Mouse (Mus musculus) neural tube, embryonic 11.5 days (tissue): ENCODE results near the gene Ipcef1. TPM values are rescaled to one million over a fixed set of nuclear protein-coding genes. Genes with fewer than 3 reads are reported as not detected.

ENCODE experiments used
- ATAC-seq: fragments of 200-750 bp; cut with Nextera tagmentation; 2 replicates; pipeline ENCODE4 v1.8.0; 2017; ENCODE audit warnings: moderate number of reproducible peaks, mild to moderate bottlenecking, moderate TSS enrichment, moderate library complexity; ENCODE audit not compliant: insufficient read depth, low FRiP score, low TSS enrichment
- DNase-seq: peaks from one replicate; pipeline ENCODE4 v3.0.0-alpha.2; 2015; ENCODE audit warnings: low spot score
- H3K27ac ChIP-seq: fragments of 300-500 bp; sonication (generic); 2 replicates; pipeline ENCODE4 v1.5.1; 2014; ENCODE audit warnings: low read depth, mild to moderate bottlenecking, low read length
- H3K27me3 ChIP-seq: fragments of 300-500 bp; sonication (generic); 2 replicates; pipeline ENCODE4 v1.6.1; 2014; ENCODE audit warnings: mild to moderate bottlenecking, low read length, mixed read lengths; ENCODE audit not compliant: control insufficient read depth, insufficient read depth
- H3K36me3 ChIP-seq: fragments of 300-500 bp; sonication (generic); 2 replicates; pipeline ENCODE4 v1.6.1; 2014; ENCODE audit warnings: mild to moderate bottlenecking, low read length, moderate library complexity, mixed read lengths; ENCODE audit not compliant: control insufficient read depth, insufficient read depth
- H3K4me1 ChIP-seq: fragments of 300-500 bp; sonication (generic); 2 replicates; pipeline ENCODE4 v1.6.1; 2014; ENCODE audit warnings: low read length, mixed read lengths; ENCODE audit not compliant: control insufficient read depth, insufficient read depth
- H3K4me2 ChIP-seq: fragments of 300-500 bp; sonication (generic); 2 replicates; pipeline ENCODE4 v1.6.1; 2014; ENCODE audit warnings: low read depth, mild to moderate bottlenecking, moderate library complexity
- H3K4me3 ChIP-seq: fragments of 300-500 bp; sonication (generic); 2 replicates; pipeline ENCODE4 v1.5.1; 2014; ENCODE audit warnings: low read depth, low read length
- H3K9ac ChIP-seq: fragments of 300-500 bp; sonication (generic); 2 replicates; pipeline ENCODE4 v1.6.1; 2014; ENCODE audit warnings: mild to moderate bottlenecking, low read length
- H3K9me3 ChIP-seq: fragments of 300-500 bp; sonication (generic); 2 replicates; pipeline ENCODE4 v1.6.1; 2016; ENCODE audit warnings: low read length; ENCODE audit not compliant: control insufficient read depth
- WGBS: fragments of 180-500 bp; shearing (Covaris S2); extraction: QIAGEN DNeasy Blood & Tissue Kit; methylation state at CpG from one replicate; pipeline ENCODE4 v1.1.7; 2014; 5-methylcytosine and 5-hydroxymethylcytosine counted together
- polyA plus RNA-seq: library from polyadenylated mRNA; unstranded; fragments of >200 nt; fragmentation: Nextera tagmentation; extraction: Ambion mirVana; gene quantifications from 2 replicates; pipeline ENCODE4 v1.2.1, GENCODE M21; 2014

Gene Ipcef1
- polyA plus RNA-seq, 1 experiment from 2014 or later = 0.09 TPM

- Histone ChIP-seq H3K4me3 (no peak overlapping the region), H3K9ac (no peak overlapping the region), H3K27me3 (no peaks in the 10 kb centered on the region), H3K4me2 (no peak overlapping the region), H3K27ac (no peak overlapping the region), H3K4me1 (no peaks in the 10 kb centered on the region), H3K9me3 (no peaks in the 10 kb centered on the region), H3K36me3 (no peaks in the 10 kb centered on the region)
- ATAC-seq (no peak), DNase-seq (no peak)
- WGBS = 69% methylated on average over 2 of the region's 2 CpGs
These were observed 121.4 kb downstream of the Ipcef1 start for GRCm38 (mm10) chr10:6930889-6931288.

GRCm38 (mm10) chr10:6930398-6930797 lies 121.9 kb downstream of the Ipcef1 start:
- Histone ChIP-seq H3K4me2 (no peak overlapping the region), H3K36me3 (no peaks in the 10 kb centered on the region), H3K27me3 (no peaks in the 10 kb centered on the region), H3K27ac (no peak overlapping the region), H3K4me3 (no peak overlapping the region), H3K9me3 (no peaks in the 10 kb centered on the region), H3K9ac (no peak overlapping the region), H3K4me1 (no peaks in the 10 kb centered on the region)
- no peak for DNase-seq
- ATAC-seq = no peak
- WGBS = 74% methylated on average over 1 of the region's 1 CpGs

GRCm38 (mm10) chr10:6928905-6929304 lies 123.4 kb downstream of the Ipcef1 start:
- no peak for DNase-seq
- no peak for ATAC-seq
- Histone ChIP-seq H3K36me3 (no peaks in the 10 kb centered on the region), H3K27ac (no peak overlapping the region), H3K9ac (no peak overlapping the region), H3K4me2 (no peak overlapping the region), H3K4me3 (no peak overlapping the region), H3K4me1 (no peaks in the 10 kb centered on the region), H3K27me3 (no peaks in the 10 kb centered on the region), H3K9me3 (no peaks in the 10 kb centered on the region)
- 50% methylated on average over 1 of the region's 1 CpGs for WGBS

- H3K4me2 ChIP-seq = no peak overlapping the region
- 89% methylated on average over 4 of the region's 4 CpGs for WGBS
- H3K9me3 ChIP-seq = no peaks in the 10 kb centered on the region
- H3K4me3 ChIP-seq = no peak overlapping the region
- H3K4me1 ChIP-seq = no peaks in the 10 kb centered on the region
- no peak overlapping the region for H3K9ac ChIP-seq
- no peak overlapping the region for H3K27ac ChIP-seq
- no peak for ATAC-seq
- DNase-seq = no peak
- H3K27me3 ChIP-seq = no peaks in the 10 kb centered on the region
- H3K36me3 ChIP-seq = no peaks in the 10 kb centered on the region
These were observed 124.6 kb downstream of the Ipcef1 start for GRCm38 (mm10) chr10:6927600-6928223.

GRCm38 (mm10) chr10:6926724-6927123 lies 125.6 kb downstream of the Ipcef1 start:
- no peak for DNase-seq
- 82% methylated on average over 2 of the region's 2 CpGs for WGBS
- no peak for ATAC-seq

GRCm38 (mm10) chr10:6916545-6917257 lies 135.6 kb downstream of the Ipcef1 start:
- Histone ChIP-seq H3K4me3 (no peak overlapping the region), H3K9me3 (no peaks in the 10 kb centered on the region), H3K36me3 (no peaks in the 10 kb centered on the region), H3K27ac (no peak overlapping the region), H3K9ac (no peak overlapping the region), H3K27me3 (no peaks in the 10 kb centered on the region), H3K4me1 (no peaks in the 10 kb centered on the region), H3K4me2 (no peak overlapping the region)
- 16% methylated on average over 6 of the region's 6 CpGs for WGBS
- ATAC-seq (peak; percentile 48; the same call in 1 of the 2 replicates), DNase-seq (peak; percentile 39)

More at GRCm38 (mm10) chr10:6926724-6927123, 125.6 kb downstream of the Ipcef1 start:
- no peaks in the 10 kb centered on the region for H3K9me3 ChIP-seq
- H3K9ac ChIP-seq = no peak overlapping the region
- no peak overlapping the region for H3K4me2 ChIP-seq
- H3K27ac ChIP-seq = no peak overlapping the region
- H3K27me3 ChIP-seq = no peaks in the 10 kb centered on the region
- no peak overlapping the region for H3K4me3 ChIP-seq
- H3K36me3 ChIP-seq = no peaks in the 10 kb centered on the region
- no peaks in the 10 kb centered on the region for H3K4me1 ChIP-seq

GRCm38 (mm10) chr10:6915991-6916390 lies 136.3 kb downstream of the Ipcef1 start:
- Histone ChIP-seq H3K27ac (no peak overlapping the region), H3K9me3 (no peaks in the 10 kb centered on the region), H3K4me2 (no peak overlapping the region), H3K27me3 (no peaks in the 10 kb centered on the region), H3K4me3 (no peak overlapping the region), H3K9ac (no peak overlapping the region), H3K4me1 (no peaks in the 10 kb centered on the region), H3K36me3 (no peaks in the 10 kb centered on the region)
- ATAC-seq (no peak), DNase-seq (no peak)
- WGBS = 74% methylated on average over 1 of the region's 1 CpGs

GRCm38 (mm10) chr10:6909763-6910162 lies 142.5 kb downstream of the Ipcef1 start:
- Histone ChIP-seq H3K27me3 (no peaks in the 10 kb centered on the region), H3K9ac (no peak overlapping the region), H3K27ac (no peak overlapping the region), H3K4me3 (no peak overlapping the region), H3K36me3 (no peaks in the 10 kb centered on the region), H3K4me1 (no peaks in the 10 kb centered on the region), H3K4me2 (no peak overlapping the region), H3K9me3 (no peaks in the 10 kb centered on the region)
- ATAC-seq (no peak), DNase-seq (no peak)
- WGBS = 81% methylated on average over 2 of the region's 2 CpGs

GRCm38 (mm10) chr10:6901819-6902393 lies 150.4 kb downstream of the Ipcef1 start:
- Histone ChIP-seq H3K36me3 (no peaks in the 10 kb centered on the region), H3K9ac (no peak overlapping the region), H3K4me3 (no peak overlapping the region), H3K9me3 (no peaks in the 10 kb centered on the region), H3K4me1 (no peaks in the 10 kb centered on the region), H3K27ac (no peak overlapping the region), H3K4me2 (no peak overlapping the region), H3K27me3 (no peaks in the 10 kb centered on the region)
- DNase-seq (no peak), ATAC-seq (no peak)
- WGBS = 88% methylated on average over 3 of the region's 3 CpGs
